Mouse (Mus musculus) brain, embryonic 14.5 days (tissue): Measurements from ENCODE around the gene Eid3. TPM values are rescaled to one million over a fixed set of nuclear protein-coding genes. Genes with fewer than 3 reads are reported as not detected.

Experiments
- DNase-seq: peaks from one replicate; pipeline ENCODE4 v3.0.0-alpha.2; 2011; ENCODE audit warnings: low read depth
- CTCF ChIP-seq: fragments of 200-500 bp; IDR thresholded peaks from 2 replicates; pipeline ENCODE4 v1.5.1; 2012; ENCODE audit warnings: inconsistent platforms, mild to moderate bottlenecking, moderate library complexity, borderline replicate concordance; ENCODE audit not compliant: insufficient read depth, insufficient read length; ENCODE audit errors: extremely low read depth
- POLR2A ChIP-seq: fragments of 200-500 bp; IDR thresholded peaks from 2 replicates; pipeline ENCODE4 v1.6.1; 2012; ENCODE audit warnings: mild to moderate bottlenecking, inconsistent platforms, borderline replicate concordance; ENCODE audit not compliant: poor library complexity, insufficient read depth, insufficient read length, severe bottlenecking; ENCODE audit errors: extremely low read depth
- polyA plus RNA-seq: library from polyadenylated mRNA; depleted of rRNA; stranded (reverse); fragments of >200 nt; gene quantifications from 2 replicates; pipeline ENCODE4 v1.2.3, GENCODE M21; 2012

Gene Eid3
- polyA plus RNA-seq, 1 experiment: 1.2 TPM

- no peak for TF ChIP-seq POLR2A
- TF ChIP-seq CTCF: no peak
- DNase-seq: no peak
Measured at GRCm38 (mm10) chr10:82892442-82893055, 26.1 kb downstream of the Eid3 start.

DNA sequence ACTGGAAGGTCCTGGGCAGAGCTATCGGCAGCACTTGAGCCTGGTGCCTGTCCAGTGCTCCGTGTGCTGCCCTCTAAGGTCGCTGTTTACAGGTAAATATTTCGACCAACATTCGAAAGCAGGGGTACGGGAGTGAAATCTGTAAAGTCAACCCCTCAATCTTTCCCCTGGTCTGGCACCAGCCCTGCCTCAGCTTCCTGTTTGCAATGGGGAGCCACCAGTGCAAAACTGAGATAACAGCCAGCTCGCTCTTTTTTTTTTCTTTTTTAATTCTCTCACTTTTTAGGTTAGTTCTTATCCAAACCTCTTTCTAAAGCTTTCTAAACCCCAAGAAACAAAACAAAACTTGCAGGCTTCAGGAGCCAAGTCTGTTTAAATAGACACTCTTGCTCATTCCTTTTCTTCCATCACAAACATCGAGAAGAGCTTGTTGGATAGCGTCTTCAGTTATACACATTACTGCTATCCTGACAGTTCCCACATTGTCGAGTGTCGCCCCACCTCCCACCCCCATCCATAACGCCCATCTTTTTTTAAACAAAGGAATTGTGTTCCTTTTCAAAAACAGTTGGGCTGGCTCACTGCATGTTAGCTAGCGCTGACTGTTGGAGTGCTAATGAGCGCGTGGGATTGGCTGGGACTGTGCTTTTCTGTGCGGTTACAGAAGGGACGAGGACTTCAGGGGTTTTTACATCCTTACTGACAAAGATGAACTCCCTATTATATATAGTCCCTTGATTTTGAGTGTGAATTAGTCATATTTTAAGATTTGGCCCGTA lies 27.6 kb downstream of the Eid3 start:
- DNase-seq: peak; percentile 76
- no peak for TF ChIP-seq POLR2A
- TF ChIP-seq CTCF: no peak

- TF ChIP-seq POLR2A (no peak), CTCF (no peak)
- no peak for DNase-seq
Measured at GRCm38 (mm10) chr10:82897936-82898335, 31.5 kb downstream of the Eid3 start.

DNA sequence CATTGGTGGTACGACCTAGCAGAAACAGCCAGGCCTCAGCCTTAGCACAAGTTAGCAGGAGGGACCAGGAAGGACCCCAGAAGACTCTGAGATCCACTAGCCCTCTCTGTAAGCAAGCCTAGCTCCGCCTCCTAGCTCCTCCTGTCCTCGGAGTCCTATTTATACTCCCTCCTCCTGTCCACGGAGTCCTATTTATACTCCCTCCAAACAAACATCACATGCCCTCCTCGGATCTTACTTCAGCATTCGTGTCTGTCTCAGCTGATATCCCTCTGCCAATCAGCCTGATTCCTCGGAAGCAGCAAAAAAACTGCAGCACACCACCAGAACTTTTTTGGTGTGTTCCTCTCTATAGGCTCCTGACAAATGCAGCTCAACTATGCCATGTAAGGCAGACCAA lies 32.5 kb downstream of the Eid3 start:
- TF ChIP-seq CTCF (no peak), POLR2A (no peak)
- DNase-seq: no peak

GRCm38 (mm10) chr10:82899810-82900421 lies 33.5 kb downstream of the Eid3 start:
- peak; percentile 56 for DNase-seq

DNA sequence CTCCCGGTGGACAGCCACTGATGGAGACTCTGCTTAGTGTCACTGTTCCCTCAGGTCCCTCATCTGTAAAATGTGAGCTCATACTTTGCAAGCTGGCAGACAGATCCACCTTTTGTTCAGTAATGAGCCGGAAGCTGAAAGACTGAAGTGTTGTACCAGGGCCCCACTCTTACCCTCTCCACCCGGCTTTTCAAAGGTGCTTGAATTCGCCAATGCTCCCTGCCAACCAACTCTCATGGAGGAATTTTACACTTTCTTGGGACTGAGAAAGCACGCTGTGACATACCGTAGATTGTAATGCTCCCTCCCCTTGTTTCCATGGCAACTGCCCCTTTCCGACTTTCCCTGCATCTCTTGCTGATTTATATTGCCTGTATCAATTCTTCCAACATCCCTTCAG lies 34.1 kb downstream of the Eid3 start:
- TF ChIP-seq POLR2A: no peak
- TF ChIP-seq CTCF: no peak
- DNase-seq: peak; percentile 88

More at GRCm38 (mm10) chr10:82899810-82900421, 33.5 kb downstream of the Eid3 start:
- TF ChIP-seq POLR2A (no peak), CTCF (no peak)

DNA sequence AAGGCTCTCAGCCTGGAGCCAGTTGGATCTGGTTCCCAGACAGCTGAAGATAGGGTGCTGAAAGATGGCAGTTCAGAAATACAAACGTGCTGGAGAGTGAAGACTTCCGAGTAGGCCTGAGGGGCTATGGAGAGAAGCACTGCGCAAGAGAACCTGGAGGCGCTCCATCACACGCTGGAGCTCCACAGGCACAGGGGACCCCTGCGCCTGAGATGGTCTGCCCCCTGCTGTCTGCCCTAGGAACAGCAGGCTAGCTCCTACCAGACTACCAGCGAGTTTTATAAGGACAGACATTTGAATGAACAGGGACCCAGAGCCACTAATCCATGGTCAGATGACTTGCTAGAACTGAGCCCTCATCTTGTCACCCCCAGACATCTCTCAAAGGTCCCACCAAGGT lies 35.0 kb downstream of the Eid3 start:
- peak; percentile 88 for DNase-seq
- TF ChIP-seq CTCF (peak; percentile 89), POLR2A (no peak)

DNA sequence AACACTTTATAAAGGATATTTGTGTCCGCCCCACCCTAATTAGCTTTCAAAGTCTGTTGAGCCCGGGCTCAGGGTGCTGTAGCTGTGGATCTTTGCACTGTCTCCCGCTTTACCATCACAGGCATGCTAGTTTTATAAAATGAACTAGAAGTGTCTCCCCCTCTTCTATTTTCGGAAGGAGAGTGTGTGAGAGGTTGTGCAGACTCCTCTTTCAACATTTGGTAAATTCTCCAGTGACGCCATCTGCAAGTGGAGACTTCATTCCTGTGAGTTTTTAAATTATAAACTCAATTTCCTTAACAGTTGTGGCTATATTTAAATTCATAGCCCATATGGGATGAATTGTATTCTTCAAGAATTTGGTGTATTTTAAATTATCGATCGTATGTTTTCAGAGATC lies 42.1 kb downstream of the Eid3 start:
- no peak for DNase-seq

DNA sequence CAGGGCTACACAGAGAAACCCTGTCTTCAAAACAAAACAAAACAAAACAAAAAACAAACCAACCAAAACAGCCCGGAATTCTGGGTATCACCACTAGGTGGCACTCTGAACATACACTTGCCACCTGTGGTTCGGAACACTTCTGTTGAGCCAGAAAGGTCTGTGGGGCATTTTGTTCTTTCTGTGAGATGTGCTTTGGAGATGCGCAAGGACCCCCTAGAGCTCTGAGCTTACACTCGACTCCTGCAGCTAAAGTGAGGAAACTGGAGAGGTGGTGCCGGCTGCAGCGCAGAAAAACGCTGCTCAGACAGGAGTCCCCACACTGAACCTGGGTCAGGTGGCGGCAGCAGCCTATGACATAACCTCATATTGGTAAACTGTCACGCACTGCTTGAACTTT lies 43.0 kb downstream of the Eid3 start:
- peak; percentile 82 for DNase-seq
- TF ChIP-seq CTCF (peak; percentile 77), POLR2A (no peak)

More for the DNA sequence above, 42.1 kb downstream of the Eid3 start:
- TF ChIP-seq CTCF (no peak), POLR2A (no peak)

GRCm38 (mm10) chr10:82910198-82910597 lies 43.8 kb downstream of the Eid3 start:
- DNase-seq: no peak
- TF ChIP-seq POLR2A (no peak), CTCF (peak; percentile 35; the same call in 1 of the 2 replicates)

DNA sequence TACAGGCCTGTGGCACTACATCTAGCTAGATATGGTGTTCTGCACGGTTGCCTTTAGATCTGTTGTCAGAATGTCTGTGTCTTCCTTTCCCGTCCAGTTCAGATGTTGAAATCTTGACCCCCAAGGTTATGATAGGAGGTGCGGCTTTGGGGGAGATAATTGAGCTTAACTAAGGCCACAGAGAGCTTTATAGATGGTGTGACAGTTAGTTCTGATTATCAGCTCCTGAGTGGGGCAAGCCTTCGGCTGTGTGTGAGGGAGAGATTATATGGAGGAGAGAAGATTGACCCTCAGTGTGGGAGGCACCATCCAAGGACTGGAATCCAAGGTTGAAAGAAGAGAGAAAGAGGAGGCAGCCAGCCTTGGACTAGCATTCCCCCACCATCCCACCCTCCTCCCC lies 46.8 kb downstream of the Eid3 start:
- TF ChIP-seq CTCF (no peak), POLR2A (no peak)
- DNase-seq: no peak
